Mouse (Mus musculus): ENCODE measurements around the gene 4931422A03Rik. TPM values are rescaled to one million over a fixed set of nuclear protein-coding genes. Genes with fewer than 3 reads are reported as not detected.

The 4931422A03Rik gene
- total and polyA plus RNA-seq, 2 experiments = not detected

GRCm38 (mm10) chr2:103941085-103941484, 87.1 kb downstream of the 4931422A03Rik start:
- no peak overlapping the region for H3K4me3 ChIP-seq (ENCODE audit: insufficient read depth, low read depth, low read length)
- H3K36me3 ChIP-seq (ENCODE audit: control insufficient read depth, insufficient read depth, low read length) = no peaks in the 10 kb centered on the region
- no peaks in the 10 kb centered on the region for H3K4me1 ChIP-seq (ENCODE audit: control insufficient read depth, insufficient read depth, low read length)
- no peak for DNase-seq (ENCODE audit: extremely low read depth, low read depth, low spot score)
- TF ChIP-seq CTCF (IDR thresholded peaks at IDR 0.05; ENCODE audit: low read depth, low read length) = no peak
- no peak for TF ChIP-seq POLR2A (IDR thresholded peaks at IDR 0.05; ENCODE audit: extremely low read depth, insufficient read depth, low read length)
- H3K27me3 ChIP-seq (ENCODE audit: control insufficient read depth, insufficient read depth, low read length) = no peaks in the 10 kb centered on the region
- no peaks in the 10 kb centered on the region for H3K79me2 ChIP-seq (ENCODE audit: control insufficient read depth, insufficient read depth, low read length)
- no peak overlapping the region for H3K27ac ChIP-seq (replicated peaks; ENCODE audit: insufficient read depth, low read depth, low read length)
- H3K9ac ChIP-seq (ENCODE audit: low read depth, low read length) = no peak overlapping the region
- WGBS = 93% methylated on average over 3 of the region's 3 CpGs

- Histone ChIP-seq H3K79me2 (ENCODE audit: control insufficient read depth, insufficient read depth, low read length) (no peaks in the 10 kb centered on the region), H3K27me3 (ENCODE audit: control insufficient read depth, insufficient read depth, low read length) (no peaks in the 10 kb centered on the region), H3K9ac (ENCODE audit: low read depth, low read length) (no peak overlapping the region), H3K36me3 (ENCODE audit: control insufficient read depth, insufficient read depth, low read length) (no peaks in the 10 kb centered on the region), H3K27ac (replicated peaks; ENCODE audit: insufficient read depth, low read depth, low read length) (no peak overlapping the region), H3K4me3 (ENCODE audit: insufficient read depth, low read depth, low read length) (no peak overlapping the region), H3K4me1 (ENCODE audit: control insufficient read depth, insufficient read depth, low read length) (no peaks in the 10 kb centered on the region)
- TF ChIP-seq POLR2A (IDR thresholded peaks at IDR 0.05; ENCODE audit: extremely low read depth, insufficient read depth, low read length) = no peak
- no peak for TF ChIP-seq CTCF (IDR thresholded peaks at IDR 0.05; ENCODE audit: low read depth, low read length)
- no peak for DNase-seq (ENCODE audit: extremely low read depth, low read depth, low spot score)
These were observed 89.2 kb downstream of the 4931422A03Rik start for GRCm38 (mm10) chr2:103939003-103939402.

- DNase-seq (ENCODE audit: extremely low read depth, low read depth, low spot score) = no peak
- 69% methylated on average over 1 of the region's 1 CpGs for WGBS
- H3K9ac ChIP-seq (ENCODE audit: low read depth, low read length) = no peak overlapping the region
- TF ChIP-seq POLR2A (IDR thresholded peaks at IDR 0.05; ENCODE audit: extremely low read depth, insufficient read depth, low read length) (no peak), CTCF (IDR thresholded peaks at IDR 0.05; ENCODE audit: low read depth, low read length) (no peak)
- no peaks in the 10 kb centered on the region for H3K36me3 ChIP-seq (ENCODE audit: control insufficient read depth, insufficient read depth, low read length)
- H3K79me2 ChIP-seq (ENCODE audit: control insufficient read depth, insufficient read depth, low read length) = no peaks in the 10 kb centered on the region
- H3K4me3 ChIP-seq (ENCODE audit: insufficient read depth, low read depth, low read length) = no peak overlapping the region
- no peak overlapping the region for H3K27ac ChIP-seq (replicated peaks; ENCODE audit: insufficient read depth, low read depth, low read length)
- H3K4me1 ChIP-seq (ENCODE audit: control insufficient read depth, insufficient read depth, low read length) = no peaks in the 10 kb centered on the region
- no peaks in the 10 kb centered on the region for H3K27me3 ChIP-seq (ENCODE audit: control insufficient read depth, insufficient read depth, low read length)
These were observed 89.6 kb downstream of the 4931422A03Rik start for GRCm38 (mm10) chr2:103938573-103938972.

GRCm38 (mm10) chr2:103937670-103938069, 90.5 kb downstream of the 4931422A03Rik start:
- Histone ChIP-seq H3K27me3 (ENCODE audit: control insufficient read depth, insufficient read depth, low read length) (no peaks in the 10 kb centered on the region), H3K4me1 (ENCODE audit: control insufficient read depth, insufficient read depth, low read length) (no peaks in the 10 kb centered on the region), H3K27ac (replicated peaks; ENCODE audit: insufficient read depth, low read depth, low read length) (no peak overlapping the region), H3K36me3 (ENCODE audit: control insufficient read depth, insufficient read depth, low read length) (no peaks in the 10 kb centered on the region), H3K79me2 (ENCODE audit: control insufficient read depth, insufficient read depth, low read length) (no peaks in the 10 kb centered on the region), H3K4me3 (ENCODE audit: insufficient read depth, low read depth, low read length) (no peak overlapping the region), H3K9ac (ENCODE audit: low read depth, low read length) (no peak overlapping the region)
- TF ChIP-seq POLR2A (IDR thresholded peaks at IDR 0.05; ENCODE audit: extremely low read depth, insufficient read depth, low read length) = no peak
- TF ChIP-seq CTCF (IDR thresholded peaks at IDR 0.05; ENCODE audit: low read depth, low read length) = no peak
- no peak for DNase-seq (ENCODE audit: extremely low read depth, low read depth, low spot score)
- 97% methylated on average over 2 of the region's 2 CpGs for WGBS

- no peaks in the 10 kb centered on the region for H3K4me1 ChIP-seq (ENCODE audit: control insufficient read depth, insufficient read depth, low read length)
- no peak overlapping the region for H3K27ac ChIP-seq (replicated peaks; ENCODE audit: insufficient read depth, low read depth, low read length)
- no peaks in the 10 kb centered on the region for H3K27me3 ChIP-seq (ENCODE audit: control insufficient read depth, insufficient read depth, low read length)
- no peak overlapping the region for H3K9ac ChIP-seq (ENCODE audit: low read depth, low read length)
- H3K79me2 ChIP-seq (ENCODE audit: control insufficient read depth, insufficient read depth, low read length) = no peaks in the 10 kb centered on the region
- WGBS = 93% methylated on average over 2 of the region's 2 CpGs
- no peak overlapping the region for H3K4me3 ChIP-seq (ENCODE audit: insufficient read depth, low read depth, low read length)
- H3K36me3 ChIP-seq (ENCODE audit: control insufficient read depth, insufficient read depth, low read length) = no peaks in the 10 kb centered on the region
- no peak for DNase-seq (ENCODE audit: extremely low read depth, low read depth, low spot score)
- TF ChIP-seq CTCF (IDR thresholded peaks at IDR 0.05; ENCODE audit: low read depth, low read length) = no peak
- TF ChIP-seq POLR2A (IDR thresholded peaks at IDR 0.05; ENCODE audit: extremely low read depth, insufficient read depth, low read length) = no peak
These were observed 91.5 kb downstream of the 4931422A03Rik start for GRCm38 (mm10) chr2:103936666-103937065.

GRCm38 (mm10) chr2:103935691-103936435, 92.3 kb downstream of the 4931422A03Rik start:
- H3K4me1 ChIP-seq (ENCODE audit: control insufficient read depth, insufficient read depth, low read length) = no peaks in the 10 kb centered on the region
- H3K27me3 ChIP-seq (ENCODE audit: control insufficient read depth, insufficient read depth, low read length) = no peaks in the 10 kb centered on the region
- no peaks in the 10 kb centered on the region for H3K36me3 ChIP-seq (ENCODE audit: control insufficient read depth, insufficient read depth, low read length)
- no peaks in the 10 kb centered on the region for H3K79me2 ChIP-seq (ENCODE audit: control insufficient read depth, insufficient read depth, low read length)
- no peak for TF ChIP-seq POLR2A (IDR thresholded peaks at IDR 0.05; ENCODE audit: extremely low read depth, insufficient read depth, low read length)
- H3K27ac ChIP-seq (replicated peaks; ENCODE audit: insufficient read depth, low read depth, low read length) = no peak overlapping the region
- DNase-seq (ENCODE audit: extremely low read depth, low read depth, low spot score) = no peak
- no peak overlapping the region for H3K9ac ChIP-seq (ENCODE audit: low read depth, low read length)
- H3K4me3 ChIP-seq (ENCODE audit: insufficient read depth, low read depth, low read length) = no peak overlapping the region
- WGBS = 83% methylated on average over 10 of the region's 10 CpGs
